Mouse (Mus musculus) gastrocnemius, postnatal 36 days (tissue): ENCODE results near the gene Epas1. TPM values are rescaled to one million over a fixed set of nuclear protein-coding genes. Genes with fewer than 3 reads are reported as not detected.

Source experiments
- DNase-seq, 2 experiments: peaks; one replicate each; pipeline ENCODE4 v3.0.0; 2022
- intact Hi-C: fragments of 180-260 bp; cut with DNase I; formaldehyde crosslinking; loops from one replicate; pipeline ENCODE4 v1.15.1; 2025
- long read RNA-seq, 2 experiments: library from polyadenylated mRNA; stranded (forward); transcript quantifications; one replicate each; pipeline ENCODE4 v2.0.0; 2021
- total RNA-seq, 2 experiments: library from RNA; stranded (reverse); gene quantifications; 2 replicates each; pipeline ENCODE4 v1.2.3; 2021

Epas1 gene
- total RNA-seq: 100 to 1,000 TPM in 1 of 2 experiments, 10 to 100 TPM in 1; 94.9 to 100 TPM
- long read RNA-seq, experiment 1, full-length matches to known transcripts: 7 of 27 reads
- long read RNA-seq, experiment 1, partial matches to known transcripts: 19 of 27 reads
- long read RNA-seq, experiment 1, other reads (novel, unspliced or antisense): 1 of 27 reads
- long read RNA-seq, experiment 2, full-length matches to known transcripts: 10 of 34 reads
- long read RNA-seq, experiment 2, partial matches to known transcripts: 23 of 34 reads
- long read RNA-seq, experiment 2, other reads (novel, unspliced or antisense): 1 of 34 reads

- peak; percentile 91 for DNase-seq
- intact Hi-C loops: loop anchor here (2.0 to 5.0 kb wide), 2 partner anchors 218 to 256 kb away; no protein-coding TSS in a partner anchor
These were observed at the start of gene Epas1 for GRCm38 (mm10) chr17:86753130-86753821. Gene Epas1 (plus strand): TSS chr17:86753700.

GRCm38 (mm10) chr17:86705236-86705635 lies 48.3 kb upstream of the Epas1 start:
- DNase-seq: no peak
- intact Hi-C loops: no loop called here

DNA sequence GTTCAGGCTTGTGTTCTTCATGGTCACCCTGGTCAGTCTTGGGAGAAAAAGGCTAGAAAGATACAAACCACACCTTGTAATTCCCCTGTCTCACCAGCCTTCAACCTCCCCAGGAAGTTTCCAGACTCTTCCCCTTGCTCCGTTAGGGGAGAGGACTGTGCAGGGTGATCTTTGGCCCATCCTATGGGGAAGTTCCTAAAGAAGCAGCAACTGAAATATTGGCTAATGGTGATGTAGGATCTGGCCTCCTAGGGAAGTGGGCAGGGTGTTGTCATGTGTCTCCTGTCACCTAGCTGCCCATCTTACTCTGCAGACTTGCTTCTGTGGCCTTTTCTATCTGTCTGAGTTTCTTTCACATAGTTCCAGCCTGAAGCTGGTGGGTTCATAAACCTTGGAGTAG lies 47.0 kb upstream of the Epas1 start:
- DNase-seq: no peak
- intact Hi-C loops: no loop called here

DNA sequence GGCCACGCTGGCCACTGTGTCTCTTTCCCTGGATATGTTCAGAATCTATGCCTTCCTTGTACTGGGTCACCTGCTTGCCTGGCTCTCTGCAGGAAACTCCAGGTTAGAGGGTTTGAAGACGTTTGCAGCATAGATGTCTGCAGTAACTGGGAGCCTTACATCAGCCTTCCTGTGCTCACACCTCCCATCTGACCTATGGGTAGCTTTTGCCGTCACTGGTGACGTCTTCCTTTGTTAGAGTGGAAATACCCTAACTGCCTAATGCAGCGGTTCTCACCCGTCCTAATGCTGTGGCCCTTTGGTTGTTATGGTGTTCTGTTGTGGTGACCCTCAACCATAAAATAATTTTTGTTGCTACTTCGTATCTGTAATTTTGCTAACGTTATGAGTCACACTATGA lies 43.7 kb upstream of the Epas1 start:
- intact Hi-C loops: no loop called here
- DNase-seq: no peak

DNA sequence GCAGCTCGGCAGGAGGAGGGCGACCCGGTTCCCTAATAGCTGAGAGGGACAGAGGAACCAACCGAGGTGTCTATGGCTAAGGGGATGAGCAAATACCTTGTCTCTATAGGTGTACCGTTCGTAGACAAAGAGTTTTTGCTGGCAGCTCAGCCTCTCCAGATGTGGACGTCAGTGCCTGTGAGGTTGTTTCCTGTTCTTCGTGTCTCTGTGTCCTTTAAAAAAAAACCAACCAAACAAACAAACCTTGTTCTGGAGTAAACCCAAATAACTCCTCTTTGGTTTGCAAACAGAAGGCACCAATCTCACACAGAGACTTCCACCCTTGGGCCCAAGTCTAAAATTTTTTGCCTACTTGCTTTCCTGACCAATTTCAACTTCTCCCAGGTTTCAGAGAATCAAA lies 43.1 kb upstream of the Epas1 start:
- DNase-seq: no peak
- intact Hi-C loops: no loop called here

- intact Hi-C loops: no loop called here
- DNase-seq: no peak
These were observed 41.6 kb upstream of the Epas1 start for GRCm38 (mm10) chr17:86711949-86712348.

DNA sequence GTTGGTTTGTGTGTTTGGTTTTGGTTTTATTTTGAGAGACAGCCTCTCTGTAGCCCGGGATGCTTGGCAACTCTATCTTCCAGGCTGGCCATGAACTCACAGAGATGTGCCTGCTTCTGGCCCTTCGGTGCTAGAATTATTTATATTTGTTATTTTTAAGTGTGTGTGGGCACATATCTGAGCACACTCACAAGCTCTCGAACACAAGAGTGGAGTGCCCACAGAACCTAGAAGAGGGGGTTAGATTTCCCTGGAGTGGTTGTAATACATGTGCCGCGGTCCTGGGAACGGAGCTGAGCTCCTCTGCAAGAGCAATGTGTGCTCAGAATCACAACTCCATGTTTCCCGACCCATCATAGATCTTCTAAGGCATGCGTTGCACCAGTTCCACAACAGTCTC lies 40.9 kb upstream of the Epas1 start:
- DNase-seq: no peak
- intact Hi-C loops: no loop called here

DNA sequence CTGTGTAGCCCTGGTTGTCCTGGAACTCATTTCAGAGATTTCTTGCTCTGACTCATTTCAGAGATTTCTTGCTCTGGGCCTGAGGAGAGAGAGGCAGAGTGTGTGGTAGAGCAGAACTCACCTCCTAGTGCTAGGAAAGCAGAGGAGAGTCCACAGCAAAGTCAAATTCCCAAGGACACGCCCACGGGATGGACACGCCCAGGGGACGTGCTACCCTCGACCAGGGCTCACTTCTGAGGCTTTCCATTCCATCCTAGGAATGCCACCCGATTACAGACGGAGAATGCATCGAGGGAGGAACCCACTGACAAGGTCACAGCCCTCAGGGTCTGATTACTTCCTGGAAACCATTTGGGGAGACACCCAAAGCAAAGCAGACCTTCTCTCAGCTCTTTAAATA lies 39.9 kb upstream of the Epas1 start:
- peak in 1 of 2 experiments; percentile 23 for DNase-seq
- intact Hi-C loops: no loop called here

DNA sequence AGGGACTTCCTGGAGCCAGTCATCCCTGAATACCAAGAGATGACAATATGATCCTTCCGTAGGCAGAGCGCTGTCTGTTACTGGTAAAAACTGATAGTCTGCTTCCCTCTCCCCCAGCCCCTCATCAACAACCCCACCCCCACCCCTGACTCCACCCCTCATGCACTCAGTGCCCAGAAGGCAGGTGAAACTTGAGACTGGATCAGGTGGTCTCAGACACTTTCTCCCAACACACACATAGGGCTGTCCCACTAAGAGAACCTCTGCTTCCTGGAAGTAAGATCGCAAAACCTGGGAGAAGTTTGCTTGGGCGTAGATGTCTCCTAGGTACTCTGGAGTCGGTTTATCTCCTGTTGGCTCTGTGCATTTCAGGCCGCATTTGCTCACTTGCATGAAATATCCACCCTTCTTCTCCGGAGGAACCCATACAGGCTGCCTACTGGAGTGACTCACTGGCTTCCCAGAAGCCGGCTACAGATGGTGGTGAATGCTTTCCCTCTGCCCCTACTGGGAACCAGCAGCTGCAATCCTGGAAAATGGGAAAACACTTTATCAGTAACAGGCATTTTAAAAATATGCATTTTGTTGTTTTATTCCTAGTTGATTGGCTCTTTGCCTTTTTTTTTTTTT lies 28.6 kb upstream of the Epas1 start:
- intact Hi-C loops: no loop called here
- DNase-seq: no peak

- intact Hi-C loops: no loop called here
- DNase-seq: no peak
These were observed 27.0 kb upstream of the Epas1 start for GRCm38 (mm10) chr17:86726480-86726879.

DNA sequence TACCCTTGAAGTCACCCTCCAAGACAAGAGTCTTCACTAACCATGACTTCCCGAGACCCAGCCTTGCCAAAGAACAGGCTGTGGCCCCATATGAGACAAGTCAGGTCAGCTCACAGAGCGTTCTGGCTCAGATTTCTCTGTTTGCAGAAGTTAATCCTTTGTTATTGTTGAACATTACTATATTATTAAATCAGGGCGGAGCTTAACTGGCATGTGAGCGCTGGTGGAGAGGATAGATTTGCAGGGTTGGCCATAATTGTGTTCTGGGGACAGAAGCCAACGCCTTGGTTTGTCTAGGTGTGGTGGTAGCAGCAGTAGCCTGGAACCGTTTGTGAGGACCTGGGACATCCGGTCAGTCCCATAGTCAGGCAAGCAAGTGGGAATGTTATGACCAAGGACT lies 26.5 kb upstream of the Epas1 start:
- no peak for DNase-seq
- intact Hi-C loops: no loop called here

- intact Hi-C loops: no loop called here
These were observed 22.2 kb upstream of the Epas1 start for GRCm38 (mm10) chr17:86731273-86731672.

DNA sequence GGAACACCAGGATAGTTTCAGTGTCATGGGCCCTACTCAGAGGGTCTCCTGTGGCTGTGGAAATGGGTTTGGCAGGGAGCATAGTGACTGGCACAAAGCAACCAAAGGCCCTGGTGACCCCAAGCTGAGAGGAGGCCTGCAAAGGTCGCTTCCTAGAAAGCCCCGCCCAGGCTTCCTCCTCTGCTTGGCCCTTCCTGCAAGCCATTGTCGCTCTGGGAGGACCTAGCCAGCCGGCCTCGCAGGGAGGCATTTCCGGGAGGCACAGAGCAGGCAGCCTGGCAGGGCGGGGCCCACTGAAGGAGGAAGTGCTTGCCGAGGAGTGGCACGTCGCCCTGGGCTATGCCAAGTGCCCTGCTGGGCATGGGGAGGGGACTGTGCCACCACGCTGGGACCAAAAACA lies 21.5 kb upstream of the Epas1 start:
- intact Hi-C loops: no loop called here
- DNase-seq: peak; percentile 55 to 57

More at GRCm38 (mm10) chr17:86731273-86731672, 22.2 kb upstream of the Epas1 start:
- DNase-seq: no peak

- intact Hi-C loops: no loop called here
- DNase-seq: no peak
These were observed 21.0 kb upstream of the Epas1 start for GRCm38 (mm10) chr17:86732522-86732921.

DNA sequence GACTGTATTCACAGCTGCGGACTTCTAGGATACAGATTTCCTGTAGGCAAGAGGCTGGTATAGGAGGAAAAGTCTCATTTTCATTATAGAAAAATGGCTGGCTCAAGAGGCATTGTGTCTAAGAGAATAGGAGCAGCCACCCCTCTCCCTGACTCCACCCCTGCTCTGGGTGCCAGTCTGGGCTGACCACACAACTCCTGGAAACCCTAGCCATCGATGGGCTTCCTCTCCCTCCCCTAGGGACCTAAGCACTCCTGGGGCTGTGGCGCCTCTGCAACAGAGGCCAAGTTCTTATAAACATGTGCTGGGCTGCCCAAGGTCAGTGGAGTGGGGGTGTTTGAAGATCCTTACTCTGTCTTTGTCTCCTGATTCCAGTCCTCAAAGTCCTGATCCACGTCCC lies 19.9 kb upstream of the Epas1 start:
- intact Hi-C loops: no loop called here
- no peak for DNase-seq

DNA sequence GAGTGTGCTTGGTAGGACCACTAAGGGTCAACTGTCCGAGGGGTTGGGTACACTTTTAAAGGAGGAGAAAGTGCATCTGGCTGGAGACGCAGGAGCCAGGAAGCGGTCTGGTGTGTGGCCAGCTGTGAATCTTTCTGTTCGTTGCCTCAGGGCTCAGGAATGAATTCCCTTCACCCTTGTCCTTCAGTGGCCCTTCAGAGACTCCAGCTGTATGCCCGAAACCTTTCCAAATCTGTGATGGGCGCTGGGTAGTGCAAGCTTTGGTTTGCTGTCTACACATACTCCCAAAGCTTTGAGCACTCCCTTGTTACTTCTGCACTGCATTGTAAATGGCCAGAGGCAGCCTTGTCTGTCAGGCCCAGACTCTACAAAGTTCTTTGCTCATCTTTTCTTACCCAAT lies 15.0 kb upstream of the Epas1 start:
- no peak for DNase-seq
- intact Hi-C loops: no loop called here

- no peak for DNase-seq
- intact Hi-C loops: no loop called here
These were observed 10.1 kb upstream of the Epas1 start for GRCm38 (mm10) chr17:86743351-86743941.

- DNase-seq: no peak
- intact Hi-C loops: no loop called here
These were observed 8.6 kb upstream of the Epas1 start for GRCm38 (mm10) chr17:86744943-86745342.

DNA sequence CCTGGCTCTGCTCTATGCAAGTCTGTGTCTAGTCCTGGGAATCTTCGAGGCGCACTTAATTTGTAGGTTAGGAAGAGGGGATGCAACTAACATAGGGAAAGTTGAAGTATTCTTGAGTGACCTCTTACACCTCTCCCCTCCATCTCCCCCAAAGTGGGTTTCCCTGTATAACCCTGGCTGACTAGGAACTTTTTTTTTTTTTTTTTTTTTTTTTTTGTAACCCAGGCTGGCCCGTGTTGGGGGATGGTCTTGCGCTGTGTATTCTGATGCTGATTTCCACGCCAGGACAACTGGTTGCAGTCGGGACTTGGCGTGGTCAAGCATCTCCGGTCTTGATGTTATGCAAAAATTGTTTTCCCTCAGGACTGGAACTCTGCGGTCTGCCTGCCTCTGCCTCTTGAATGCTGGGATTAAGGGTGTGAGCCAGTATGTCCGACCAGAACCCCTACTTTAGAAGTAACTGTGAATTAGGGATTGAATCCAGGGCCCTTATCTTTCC lies 2.1 kb upstream of the Epas1 start:
- intact Hi-C loops: loop anchor here (5.0 kb wide), 1 partner anchor 254 kb away; no protein-coding TSS in a partner anchor
- DNase-seq: no peak

DNA sequence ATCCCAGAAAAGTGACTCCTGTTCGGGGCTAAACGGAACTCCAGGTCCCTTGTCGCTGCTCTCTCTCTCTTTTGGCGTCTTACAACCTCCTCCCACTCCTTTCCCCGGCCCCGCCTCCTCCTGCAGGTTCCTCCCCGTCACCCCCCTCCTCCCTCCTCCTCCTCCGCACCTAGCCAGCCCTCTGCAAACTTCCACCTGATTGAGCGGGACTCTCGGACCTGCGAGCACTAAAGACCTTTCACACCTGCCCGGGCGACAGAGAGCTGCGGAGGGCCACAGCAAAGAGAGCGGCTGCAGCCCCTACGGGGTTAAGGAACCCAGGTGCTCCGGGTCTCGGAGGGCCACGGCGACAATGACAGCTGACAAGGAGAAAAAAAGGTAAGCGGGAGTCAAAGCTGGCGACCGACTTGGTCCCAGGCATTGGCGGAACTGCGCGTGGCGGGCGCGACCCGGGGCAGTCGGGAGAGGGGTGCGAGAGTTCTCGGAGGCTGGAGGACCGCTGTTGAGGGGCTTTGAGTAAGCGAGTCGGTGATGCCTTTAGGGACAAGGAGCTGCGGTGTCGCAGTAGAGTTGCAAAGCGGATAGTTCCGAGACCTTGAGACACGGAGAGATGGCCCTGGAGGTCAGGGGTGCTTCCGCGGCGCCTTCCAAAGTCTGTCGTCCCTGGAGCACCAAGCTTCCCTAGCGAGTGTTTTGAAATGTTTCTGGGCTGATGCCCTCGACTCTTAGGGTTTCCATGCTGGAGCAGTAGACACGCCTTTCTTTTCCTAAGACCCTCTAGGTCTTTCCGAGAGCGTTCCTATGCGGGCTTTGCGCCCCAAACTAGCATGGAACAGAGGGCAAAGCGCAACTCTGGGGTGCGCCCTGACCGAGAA lies 668 bp downstream of the Epas1 start:
- intact Hi-C loops: loop anchor here (2.0 to 5.0 kb wide), 2 partner anchors 219 to 257 kb away; no protein-coding TSS in a partner anchor
- DNase-seq: peak; percentile 50 to 65
